Mouse (Mus musculus) kidney, adult 8-10 months (tissue): ENCODE results near the gene Hmgb2.

ENCODE experiments used
- DNase-seq, 2 experiments: peaks; one replicate each; pipeline ENCODE4 v3.0.0; 2022

Hmgb2 gene

GRCm38 (mm10) chr8:57563726-57564125 lies 52.0 kb downstream of the Hmgb2 start:
- DNase-seq, result no peak

DNA sequence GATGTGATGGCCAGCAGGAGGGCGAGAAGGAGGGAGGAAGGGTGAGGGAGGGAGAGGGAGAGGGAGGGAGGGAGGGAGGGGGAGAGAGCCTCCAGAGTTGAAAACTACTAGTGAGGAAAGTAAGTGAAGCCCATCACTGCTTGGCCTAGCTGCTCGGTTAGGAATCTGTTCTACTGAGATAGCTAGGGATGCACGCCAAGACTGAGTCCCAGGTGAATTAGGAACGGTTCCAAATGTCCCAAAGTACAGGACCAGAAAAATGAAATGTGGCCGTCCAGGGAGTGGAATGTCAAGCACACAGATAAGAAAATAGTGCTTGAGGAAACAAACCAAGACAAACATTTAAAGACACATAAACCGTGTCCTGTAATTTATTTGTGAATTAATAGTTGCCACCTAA lies 53.3 kb downstream of the Hmgb2 start:
- no peak for DNase-seq
